In genomic region chrX:12006031-12006881, GRCm38 (mm10) we compare ENCODE assay signal across 8 mouse cellular contexts.
DNase-seq lines count a peak whose midpoint lies in the region; ATAC-seq lines count a peak whose summit lies in the region.

No protein-coding gene starts in this region.

- peaks cover 81% of the 10 kb centered on the region for H3K27me3 ChIP-seq in hindbrain, embryonic 13.5 days

- H3K36me3 ChIP-seq in hindbrain, embryonic 13.5 days = no peaks in the 10 kb centered on the region

- no peaks in the 10 kb centered on the region for H3K9me3 ChIP-seq in hindbrain, embryonic 13.5 days

- peak overlapping the region; percentile 40 for H3K4me3 ChIP-seq in hindbrain, embryonic 13.5 days

- 5% methylated on average over 34 of the region's 57 CpGs for WGBS in hindbrain, embryonic 13.5 days

- peak overlapping the region; percentile 94 for H3K27ac ChIP-seq in hindbrain, embryonic 13.5 days

- DNase-seq in Muller cell, postnatal 12 days (ENCODE audit: inconsistent ontology term) = peak; percentile 79
- peak; percentile 37 for DNase-seq in cerebellum, adult 9-10 months
- peak; percentile 45 to 55 for DNase-seq in frontal cortex, postnatal 10 days (ENCODE audit: low spot score in 2 of 2)
- peak; percentile 51 to 72 for DNase-seq in layer of hippocampus, postnatal 36 days
- DNase-seq in lung, postnatal 10 days = peak; percentile 81
- DNase-seq in ovary, postnatal 36 days (ENCODE audit: low spot score) = peak; percentile 61
- peak; percentile 76 for DNase-seq in urinary bladder, postnatal 14 days (ENCODE audit: low spot score)

- peaks cover 57% of the 10 kb centered on the region for H3K4me1 ChIP-seq in hindbrain, embryonic 13.5 days (replicated peaks)

- ATAC-seq in hindbrain, embryonic 13.5 days (ENCODE audit: low FRiP score) = peak; percentile 74

- H3K4me2 ChIP-seq in hindbrain, embryonic 13.5 days = peak overlapping the region; percentile 60

- peak overlapping the region; percentile 69 for H3K9ac ChIP-seq in hindbrain, embryonic 13.5 days

Comparison
In these comparisons a context has a peak if more than half of its experiments do, and no peak if none do; other contexts are left out.
1. Peak in every context shown above with its lines: DNase-seq, ATAC-seq, H3K4me3 ChIP-seq and H3K27ac ChIP-seq.